Mouse (Mus musculus) erythroblast, embryonic 14.5 days (primary cell): ENCODE data around the gene Serp2.

Experiments used
- GATA1 ChIP-seq: IDR thresholded peaks from 2 replicates; pipeline ENCODE4 v1.6.1; 2012; ENCODE audit warnings: low read length, inconsistent platforms, mixed read lengths
- TAL1 ChIP-seq: IDR thresholded peaks from 3 replicates; pipeline ENCODE4 v1.6.1; 2012; ENCODE audit warnings: low read length, inconsistent platforms, mixed read lengths

DNA sequence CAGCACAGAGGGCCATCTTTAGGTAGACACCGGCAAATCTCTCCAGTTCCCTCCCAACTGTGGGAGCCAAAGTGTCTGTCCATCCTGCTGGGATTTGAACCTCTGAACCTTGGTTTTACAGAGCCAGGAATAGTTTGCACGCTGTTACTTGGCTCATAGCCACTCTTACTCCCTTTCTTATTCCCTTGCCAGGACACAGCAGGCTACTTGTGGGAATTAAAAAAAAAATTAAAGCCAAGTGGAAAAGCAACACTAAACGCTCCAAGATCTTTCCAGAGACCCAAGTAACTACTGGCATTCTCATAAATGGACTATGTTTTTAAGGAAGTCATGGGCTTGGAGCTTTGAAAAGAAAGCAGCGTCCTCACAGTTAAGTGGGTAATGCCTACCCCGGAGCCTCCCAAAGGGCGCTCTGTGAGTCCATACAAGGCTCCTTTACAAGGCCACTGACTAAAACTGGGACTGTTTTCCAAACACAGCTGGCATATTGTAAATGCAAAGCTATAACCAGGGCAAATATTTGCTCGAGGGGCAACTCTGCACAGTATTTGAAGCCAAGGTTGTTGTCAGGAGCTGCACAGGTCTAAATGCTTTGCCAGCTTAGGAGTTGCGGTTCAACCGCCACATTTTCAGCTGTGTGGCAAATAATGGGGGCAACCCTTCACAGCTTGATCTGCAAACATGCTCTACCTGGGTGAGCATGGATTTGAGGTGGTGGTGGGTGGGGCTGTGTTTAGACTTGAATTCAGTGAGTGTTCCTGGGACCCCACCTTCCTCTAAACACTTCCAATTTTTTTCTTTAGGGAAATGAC, 38.6 kb upstream of the Serp2 start:
- TF ChIP-seq TAL1 (no peak), GATA1 (no peak)
